Mouse (Mus musculus): Measurements from ENCODE around the gene Sumo3.

The Sumo3 gene

DNA sequence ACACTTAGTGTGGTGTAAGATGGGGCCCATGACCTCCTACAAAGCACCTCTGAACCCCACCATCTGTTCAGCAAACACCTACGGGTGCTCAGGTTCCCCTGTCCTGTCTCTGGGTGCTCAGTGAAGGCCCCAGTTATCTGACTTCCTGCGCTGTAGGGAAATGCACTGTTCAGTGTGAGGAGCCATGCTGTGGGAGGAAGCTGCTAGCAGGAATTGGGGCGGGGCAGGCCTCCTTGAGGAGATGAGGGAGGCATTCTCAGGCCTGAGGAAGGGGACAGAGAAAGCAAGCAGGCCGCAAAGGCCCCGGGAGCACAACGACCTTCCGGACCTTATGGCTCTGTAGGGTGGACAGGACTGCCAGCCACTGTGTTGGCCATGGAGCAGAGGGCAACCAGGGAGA, 16.8 kb upstream of the Sumo3 start:
- DNase-seq (ENCODE audit: low spot score): no peak

DNA sequence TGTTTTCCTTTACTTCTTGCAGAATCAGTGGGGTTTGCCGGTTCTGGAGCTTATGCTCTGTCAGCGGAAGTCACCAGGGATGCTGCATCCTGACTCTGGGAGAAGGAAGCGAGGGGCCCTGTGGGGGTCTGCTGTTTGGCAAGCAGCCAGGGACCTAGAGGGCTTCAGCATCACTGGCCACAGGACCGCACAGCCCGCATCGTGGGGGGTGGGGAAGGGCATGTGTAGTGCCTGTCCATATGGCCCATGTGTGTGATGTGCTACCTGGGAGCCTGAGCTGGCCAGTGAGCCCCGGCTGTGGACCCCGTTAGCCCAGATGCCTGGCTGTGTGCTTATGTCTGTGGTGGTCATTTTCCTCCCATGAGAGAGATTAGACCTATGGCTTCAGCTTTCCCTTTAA, 16.1 kb upstream of the Sumo3 start:
- no peak for DNase-seq (ENCODE audit: low spot score)

DNA sequence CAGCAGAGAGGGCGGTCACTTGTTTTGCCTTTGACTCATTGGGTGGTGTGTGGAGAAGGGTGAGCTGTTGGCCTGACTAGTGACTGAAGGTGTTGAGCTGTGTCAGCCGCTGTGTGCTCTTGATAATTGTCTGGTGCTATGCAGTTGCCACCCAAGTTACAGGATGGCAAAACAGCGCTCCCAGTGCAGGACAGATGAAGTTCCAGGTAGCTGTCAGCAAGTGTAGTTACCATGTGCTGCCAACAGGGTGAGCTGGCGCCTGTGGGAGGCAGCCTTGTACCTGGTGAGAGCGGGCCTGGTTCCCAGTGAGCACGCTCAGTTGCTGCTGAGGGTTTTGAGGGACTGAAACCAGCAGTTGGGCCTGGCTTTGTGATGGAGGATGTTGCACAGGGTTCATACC, 15.1 kb upstream of the Sumo3 start:
- DNase-seq (ENCODE audit: low spot score): peak; percentile 52

DNA sequence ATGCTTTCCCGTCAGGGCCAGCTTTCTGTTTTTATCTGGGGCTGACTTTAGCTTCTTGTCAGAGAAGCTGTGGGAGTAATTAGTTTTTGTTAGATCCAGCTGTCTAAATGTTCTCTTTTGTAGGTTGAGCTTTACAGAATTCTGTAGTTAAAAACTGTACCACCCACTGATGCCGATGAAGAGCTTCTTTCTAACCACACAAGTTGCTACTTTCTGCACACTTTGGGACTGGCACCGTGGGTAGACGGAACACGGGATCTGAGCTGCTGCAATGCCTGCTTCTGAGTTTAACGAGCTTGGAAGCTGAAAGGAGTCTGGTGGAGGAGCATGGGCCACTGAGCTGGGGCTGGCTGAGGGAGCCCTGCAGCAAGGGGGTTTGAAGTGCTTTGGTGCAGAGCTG, 14.4 kb upstream of the Sumo3 start:
- no peak for DNase-seq (ENCODE audit: low spot score)

DNA sequence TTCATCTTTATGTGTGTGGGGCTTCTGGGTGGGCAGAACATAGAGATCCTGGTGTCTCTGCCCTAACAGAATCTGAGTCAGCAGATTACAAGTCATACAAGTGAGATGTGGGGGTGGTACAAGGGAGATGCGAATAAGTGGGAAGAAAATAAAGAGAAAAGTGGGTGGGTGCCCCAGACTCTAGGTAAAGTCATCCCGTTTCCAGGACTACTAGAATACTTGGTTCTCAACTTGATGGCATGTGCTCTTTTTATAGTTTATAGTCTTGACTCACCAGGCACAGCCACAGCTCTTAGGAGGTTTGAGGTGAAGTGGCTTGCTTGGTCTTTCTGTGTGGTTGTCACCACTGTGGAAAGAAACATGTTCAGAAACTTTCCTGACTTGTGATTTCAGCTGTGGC, 9.8 kb upstream of the Sumo3 start:
- DNase-seq (ENCODE audit: low spot score): no peak

DNA sequence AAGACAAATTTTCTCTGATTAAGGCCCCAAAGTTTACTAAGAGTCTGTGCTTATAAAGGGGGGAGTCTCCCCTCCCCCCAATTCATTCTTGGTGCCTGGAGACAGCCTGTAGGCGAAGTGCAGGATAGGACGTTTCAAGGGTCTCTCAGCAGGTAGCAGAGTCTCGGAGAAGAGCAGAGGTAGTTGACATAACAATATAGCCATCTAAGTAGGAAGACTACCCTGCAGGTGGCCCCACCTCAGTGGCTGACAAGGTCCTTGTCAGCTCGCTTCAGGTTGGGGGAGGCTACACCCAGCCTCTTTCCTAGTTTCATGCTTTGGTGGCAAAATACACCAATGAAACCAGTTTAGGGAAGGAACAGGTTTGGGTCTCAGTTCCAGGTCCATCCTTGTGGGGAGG, 2.9 kb upstream of the Sumo3 start:
- DNase-seq (ENCODE audit: low spot score): no peak

DNA sequence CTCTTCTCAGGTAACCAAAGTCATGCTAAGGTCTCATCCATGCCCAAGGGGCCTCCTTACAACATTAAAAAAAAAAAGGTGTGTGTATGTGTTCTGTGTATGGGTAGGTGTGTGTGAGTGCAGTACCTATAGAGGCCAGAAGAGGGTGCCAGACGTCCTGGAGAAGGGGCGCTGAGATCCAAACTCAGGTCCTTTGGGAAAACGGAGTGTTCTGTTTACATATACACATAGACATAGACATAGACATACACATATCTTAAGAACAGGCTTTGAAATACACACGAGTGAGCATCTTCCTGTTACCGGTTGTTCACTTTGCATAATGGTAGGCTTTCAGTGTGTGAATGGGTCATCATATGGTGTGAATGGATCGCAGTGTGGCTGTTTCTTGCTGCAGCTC, 1.8 kb upstream of the Sumo3 start:
- DNase-seq (ENCODE audit: low spot score): no peak

DNA sequence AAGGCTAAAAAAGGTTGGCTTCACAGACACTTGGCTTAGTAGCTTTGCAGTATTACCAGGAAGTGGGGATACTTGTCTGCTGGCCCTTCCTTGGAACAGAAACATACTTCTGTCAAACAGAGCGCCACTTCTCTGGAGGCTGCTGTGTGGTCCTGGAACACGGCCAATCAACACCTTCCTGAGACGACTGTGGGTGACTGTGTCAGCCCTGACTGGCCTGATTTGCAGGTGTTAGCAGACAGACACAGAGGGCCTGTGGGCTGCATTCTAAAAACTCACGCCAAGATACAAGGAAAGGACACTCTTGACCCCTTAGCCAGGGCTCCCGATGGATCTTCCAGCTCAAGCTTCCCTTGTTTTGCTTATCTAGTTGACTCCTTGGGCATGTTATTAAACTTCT, 939 bp upstream of the Sumo3 start:
- no peak for DNase-seq (ENCODE audit: low spot score)

DNA sequence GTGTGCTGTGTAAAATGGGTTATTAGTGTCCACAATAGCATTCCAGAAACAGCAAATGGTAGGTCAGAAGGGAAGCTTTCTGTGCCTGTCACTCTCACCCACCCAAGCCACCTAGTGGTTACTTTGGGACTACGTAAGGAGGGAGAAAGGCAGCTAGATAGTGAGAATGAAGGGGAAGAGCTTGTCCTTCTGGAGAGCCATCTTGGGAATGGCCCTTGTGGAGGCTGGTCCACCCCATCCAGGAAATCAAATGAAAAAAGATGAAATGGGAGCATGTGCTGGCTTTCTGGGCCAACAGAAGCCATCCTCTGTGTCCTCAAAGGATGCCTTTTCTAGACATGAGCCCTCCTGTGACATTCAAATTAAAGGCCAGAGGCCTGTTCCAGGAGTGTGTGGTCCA, 529 bp upstream of the Sumo3 start:
- DNase-seq (ENCODE audit: low spot score): no peak

DNA sequence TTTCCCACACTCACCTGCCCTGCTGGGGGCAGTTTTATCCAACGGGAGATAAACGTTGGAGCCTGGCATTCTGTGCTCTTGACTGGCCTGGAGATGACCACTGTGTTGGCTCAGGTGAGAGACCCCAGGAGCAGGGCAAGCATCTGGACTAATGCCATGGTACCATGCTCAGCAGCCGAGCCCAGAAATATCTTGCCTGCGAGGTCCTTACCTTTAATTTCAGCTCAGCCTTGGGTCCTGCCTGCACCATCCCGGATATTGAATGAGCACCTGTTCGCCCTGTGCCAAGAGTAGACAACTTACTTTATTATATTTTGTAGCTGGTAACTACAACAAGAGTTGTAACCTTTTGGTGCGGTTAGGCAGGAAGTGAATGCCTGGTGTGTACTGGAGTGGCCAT, 958 bp downstream of the Sumo3 start:
- no peak for DNase-seq (ENCODE audit: low spot score)

DNA sequence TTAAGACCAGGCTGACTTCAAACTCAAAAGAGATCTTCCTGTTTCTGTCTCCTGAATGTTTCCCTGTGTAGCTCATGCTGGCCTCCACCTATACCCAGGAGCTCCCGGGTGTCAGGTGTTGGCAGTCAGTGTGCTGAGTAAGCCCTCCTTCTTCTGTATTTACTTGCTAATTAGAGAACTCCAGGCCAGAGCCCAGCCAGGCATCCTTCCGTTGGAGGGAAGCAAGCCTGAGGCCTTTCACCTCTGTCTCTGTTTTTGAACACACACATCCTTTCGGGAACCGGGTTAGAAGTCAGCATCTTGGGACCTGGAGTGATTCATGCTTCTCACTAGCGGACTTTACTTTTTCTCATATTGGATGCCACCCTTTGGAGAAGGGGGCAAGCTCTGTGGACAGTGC, 1.5 kb downstream of the Sumo3 start:
- DNase-seq (ENCODE audit: low spot score): no peak

DNA sequence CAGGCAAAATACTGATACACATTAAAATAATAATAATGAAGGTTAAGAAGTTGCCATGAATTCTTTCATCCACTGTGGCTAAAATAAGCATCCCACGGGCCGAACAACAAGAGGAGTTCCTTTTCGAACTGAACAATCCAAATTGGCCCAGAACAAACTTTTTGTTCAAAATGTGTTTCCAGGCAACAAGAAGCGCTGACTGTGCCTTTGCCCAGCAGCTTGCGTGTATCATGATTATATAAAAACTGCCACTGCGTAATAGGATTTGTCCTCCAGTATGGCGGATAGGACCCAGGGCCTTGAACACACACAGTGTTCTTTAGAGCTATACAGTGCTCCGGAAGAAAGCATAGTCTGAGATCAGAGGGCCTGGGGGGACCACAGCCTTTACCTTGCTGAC, 2.7 kb downstream of the Sumo3 start:
- DNase-seq (ENCODE audit: low spot score): no peak

DNA sequence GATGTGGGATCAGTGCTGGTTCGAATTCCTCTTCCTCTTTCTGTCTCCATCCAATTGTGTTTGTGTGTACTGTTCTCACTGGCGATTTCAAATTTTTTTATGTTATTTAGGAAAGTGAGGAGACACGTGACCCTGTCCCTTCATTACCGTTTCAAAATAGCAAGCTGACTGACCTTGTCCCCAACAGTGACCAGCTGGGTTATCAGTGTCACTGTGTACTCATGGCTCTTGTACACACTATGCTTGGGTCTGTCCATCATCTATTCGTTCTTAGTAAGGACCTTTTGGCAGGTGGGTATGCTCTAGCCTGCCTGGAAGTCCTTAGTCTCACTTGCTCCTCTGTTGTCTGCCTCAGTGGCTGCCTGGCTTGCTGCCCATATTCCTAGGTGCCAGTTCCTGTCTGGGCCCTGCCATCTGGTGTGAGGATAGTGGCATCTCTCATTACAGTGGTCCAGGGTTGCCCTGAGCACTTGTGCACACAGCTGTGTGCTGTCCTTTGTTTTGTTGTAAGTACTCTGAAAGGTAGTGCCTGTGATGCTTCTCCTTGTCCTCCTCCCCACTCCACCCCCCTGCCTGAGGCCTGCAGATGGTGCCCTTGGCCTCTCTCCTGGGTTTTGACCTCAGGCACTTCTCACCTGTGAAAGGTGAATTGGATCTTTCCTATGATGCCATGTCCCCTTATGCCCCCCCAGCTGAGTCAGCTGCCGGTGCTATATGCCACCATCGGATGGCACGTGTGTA, 4.5 kb downstream of the Sumo3 start:
- no peak for DNase-seq (ENCODE audit: low spot score)

DNA sequence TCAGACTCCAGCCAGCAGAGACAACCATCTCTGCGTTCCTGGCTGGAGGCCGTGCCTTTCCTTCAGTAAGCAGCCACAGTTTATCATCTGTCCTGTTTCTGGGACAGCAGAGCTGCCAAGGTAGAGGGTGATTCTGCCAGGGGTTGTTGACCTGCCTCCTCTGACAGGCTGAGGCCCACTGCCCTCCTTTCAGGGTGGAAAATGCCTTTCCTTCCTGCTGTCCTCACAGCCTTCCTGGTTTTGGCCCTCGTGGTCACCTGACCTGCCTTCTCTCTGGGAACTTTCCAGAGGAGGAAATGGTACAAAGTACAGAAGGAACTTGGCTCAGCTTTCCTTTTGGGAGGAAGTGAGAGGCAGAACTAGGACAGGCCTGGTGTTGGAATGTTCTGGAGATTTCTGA, 7.5 kb downstream of the Sumo3 start:
- DNase-seq (ENCODE audit: low spot score): no peak

DNA sequence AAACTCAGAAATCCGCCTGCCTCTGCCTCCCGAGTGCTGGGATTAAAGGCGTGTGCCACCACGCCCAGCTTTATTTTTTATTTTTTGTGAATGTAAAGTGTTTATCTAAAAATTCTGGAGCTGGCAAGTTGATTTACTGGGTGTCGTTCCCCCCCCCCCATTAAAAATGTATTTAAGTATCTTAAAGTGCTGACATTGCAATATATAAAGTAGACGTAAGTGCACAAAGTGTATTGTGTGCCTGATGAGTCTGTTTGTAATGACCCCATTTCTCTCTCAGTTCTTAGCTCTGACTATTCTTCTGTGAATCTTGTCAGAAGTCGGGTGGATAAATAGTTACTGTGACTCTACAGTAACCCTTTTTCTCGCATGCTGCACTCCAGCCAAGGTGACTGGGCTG, 9.8 kb downstream of the Sumo3 start:
- no peak for DNase-seq (ENCODE audit: low spot score)

DNA sequence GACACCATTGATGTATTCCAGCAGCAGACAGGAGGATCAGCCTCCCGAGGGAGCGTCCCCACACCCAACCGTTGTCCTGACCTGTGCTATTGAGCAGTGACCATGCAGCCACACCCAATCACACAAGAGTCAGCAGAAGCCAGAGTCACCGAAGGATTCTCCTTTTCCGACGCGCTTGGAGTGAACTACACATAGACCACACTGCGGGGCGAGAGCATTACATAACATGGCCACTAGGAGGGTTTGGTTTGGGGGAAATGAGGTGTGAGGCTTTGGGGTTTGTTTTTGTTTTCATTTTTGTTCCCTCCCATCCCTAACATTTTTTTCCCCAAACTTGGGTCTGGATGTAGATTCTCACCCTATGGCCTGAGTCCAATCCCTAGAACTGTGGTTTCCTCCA, 10.3 kb downstream of the Sumo3 start:
- no peak for DNase-seq (ENCODE audit: low spot score)

DNA sequence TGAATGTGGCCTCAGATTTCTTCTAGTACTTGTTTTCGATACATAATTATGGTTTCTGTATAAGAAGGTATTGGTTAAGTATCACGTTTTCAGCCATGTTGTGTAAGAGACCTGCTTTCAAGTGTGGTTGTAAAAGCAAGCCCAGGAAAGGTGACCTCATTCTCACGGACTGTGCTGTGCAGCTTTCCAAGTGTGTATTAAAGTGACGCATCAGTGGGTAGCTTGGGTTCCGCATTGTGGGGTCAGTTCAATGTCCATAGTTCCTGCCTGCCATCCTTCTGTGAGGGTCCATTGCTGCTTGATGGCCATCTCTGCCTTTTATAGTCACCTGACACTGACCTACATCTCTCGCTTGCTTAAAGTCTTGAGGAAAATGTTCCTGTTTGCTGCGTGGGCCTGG, 11.0 kb downstream of the Sumo3 start:
- no peak for DNase-seq (ENCODE audit: low spot score)

DNA sequence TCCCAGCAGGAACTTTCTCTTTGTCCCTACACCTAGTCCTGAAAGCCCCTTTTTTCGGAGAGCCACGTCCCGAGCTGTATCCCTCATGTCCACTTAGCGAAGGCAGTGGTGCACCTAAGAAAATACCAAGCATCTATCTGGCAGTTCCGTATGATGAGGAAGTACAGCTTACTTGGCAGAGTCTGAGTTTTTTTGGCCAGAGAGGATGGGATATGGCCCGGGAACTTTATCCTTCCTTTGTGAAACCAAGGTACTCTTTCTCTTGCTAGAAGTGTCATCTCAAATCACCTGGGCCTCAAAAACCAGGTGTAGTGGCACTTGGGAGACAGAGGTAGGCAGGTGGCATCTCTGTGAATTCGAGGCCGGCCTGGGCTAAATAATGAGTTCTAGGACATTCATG, 15.6 kb downstream of the Sumo3 start:
- DNase-seq (ENCODE audit: low spot score): no peak

DNA sequence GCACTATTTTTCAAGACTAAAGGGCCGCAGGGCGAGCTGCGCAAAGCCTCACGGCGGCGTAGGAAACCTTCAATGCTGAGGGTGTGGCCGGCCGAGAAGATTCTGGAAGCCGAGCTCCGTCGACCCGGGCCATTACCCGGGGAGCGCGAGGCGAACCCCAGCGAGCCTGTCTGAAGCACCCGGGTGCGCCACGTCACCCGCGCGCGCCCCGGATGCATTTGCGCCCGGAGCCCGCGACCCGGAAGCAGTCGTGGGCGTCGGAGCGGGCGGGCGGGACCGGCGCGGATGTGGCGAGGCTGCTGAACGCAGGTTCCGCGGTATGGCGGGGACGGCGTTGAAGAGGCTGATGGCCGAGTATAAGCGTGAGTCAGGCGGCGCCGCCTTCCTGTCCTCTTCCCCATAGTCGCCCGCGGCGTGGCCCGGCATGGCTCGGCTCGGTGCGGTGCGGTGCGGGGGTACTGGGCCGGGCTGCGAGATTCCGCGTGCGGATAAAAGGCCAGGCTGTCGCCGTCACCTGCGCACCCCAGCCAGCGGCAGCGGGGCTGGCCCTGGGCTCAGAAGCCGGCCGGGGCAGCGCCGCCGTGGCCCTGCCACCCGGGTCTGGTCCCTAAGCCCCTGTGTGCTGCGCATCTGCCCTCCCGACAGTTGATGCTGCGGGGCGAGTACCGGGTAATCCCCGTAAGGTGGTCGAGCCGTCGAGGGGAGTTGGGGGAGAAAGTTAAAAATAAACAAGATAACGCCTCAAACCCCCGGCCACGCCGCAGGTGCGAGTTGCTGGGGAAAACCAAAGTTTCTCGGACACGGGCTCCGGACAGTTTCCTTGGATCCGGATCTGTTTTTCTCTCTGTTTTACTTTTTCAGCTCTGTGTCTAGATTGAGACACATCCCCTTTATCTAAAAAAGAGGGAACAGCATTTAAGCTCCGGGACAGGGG, 16.4 kb downstream of the Sumo3 start, which contains the start of gene Ube2g2:
Ube2g2 (plus strand) TSS at position 221 of the 934 bp plus-strand sequence.
- peak; percentile 96 for DNase-seq (ENCODE audit: low spot score)

DNA sequence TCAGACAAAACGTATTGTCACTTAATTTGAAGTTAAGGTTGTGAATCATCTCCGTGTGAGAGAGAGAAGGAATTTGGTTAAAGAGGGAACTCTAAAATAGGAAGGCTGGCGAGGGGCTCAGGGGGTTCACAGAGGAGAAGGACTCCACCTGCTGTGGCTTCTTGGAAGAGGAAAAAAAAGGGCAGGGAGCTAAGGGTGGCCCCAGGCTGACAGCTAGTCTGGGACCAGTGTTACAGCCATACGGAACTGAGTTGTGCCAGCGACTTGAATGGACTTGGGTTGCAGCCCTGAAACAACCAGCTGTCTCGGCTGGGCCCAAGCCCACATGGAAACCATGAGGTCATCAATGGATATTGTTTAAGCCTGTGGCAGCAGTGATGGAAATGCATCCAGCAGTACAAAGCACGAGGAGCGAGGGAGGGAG, 17.2 kb downstream of the Sumo3 start:
- no peak for DNase-seq (ENCODE audit: low spot score)

DNA sequence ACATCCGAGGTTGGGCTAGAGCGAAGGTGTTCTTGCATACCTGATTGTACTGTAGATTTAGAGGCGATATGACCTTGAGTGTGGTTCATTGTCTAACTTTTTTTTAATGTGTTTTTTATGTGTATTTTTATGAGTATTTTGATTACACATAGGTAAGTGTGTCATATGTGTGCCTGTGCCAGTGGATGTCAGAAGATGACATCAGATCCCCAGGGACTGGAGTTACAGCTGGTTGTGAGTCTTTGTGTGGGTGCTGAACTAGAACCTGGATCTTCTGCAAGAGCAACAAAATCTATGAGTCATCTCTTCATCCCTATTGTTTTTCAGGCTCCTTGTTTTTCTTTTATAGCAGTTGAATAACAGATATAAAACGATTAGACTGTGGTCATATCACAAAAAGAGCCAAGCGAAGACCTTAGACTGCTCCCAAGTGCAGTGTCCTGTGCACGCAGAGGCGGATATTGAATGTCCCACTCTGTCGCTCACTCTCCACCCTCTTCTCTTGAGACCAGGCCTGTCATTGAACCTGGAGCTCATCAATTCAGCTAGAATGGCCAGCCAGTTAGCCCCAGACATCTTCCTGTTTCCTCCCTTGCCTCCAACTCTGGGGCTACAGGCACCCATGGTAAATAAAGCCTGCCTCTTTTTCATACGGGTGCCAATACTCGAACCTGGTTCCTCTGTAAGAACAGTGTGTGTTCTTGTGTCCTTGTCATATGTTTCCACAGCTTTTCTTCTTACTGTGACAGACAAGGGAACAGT, 17.9 kb downstream of the Sumo3 start:
- DNase-seq (ENCODE audit: low spot score): no peak

DNA sequence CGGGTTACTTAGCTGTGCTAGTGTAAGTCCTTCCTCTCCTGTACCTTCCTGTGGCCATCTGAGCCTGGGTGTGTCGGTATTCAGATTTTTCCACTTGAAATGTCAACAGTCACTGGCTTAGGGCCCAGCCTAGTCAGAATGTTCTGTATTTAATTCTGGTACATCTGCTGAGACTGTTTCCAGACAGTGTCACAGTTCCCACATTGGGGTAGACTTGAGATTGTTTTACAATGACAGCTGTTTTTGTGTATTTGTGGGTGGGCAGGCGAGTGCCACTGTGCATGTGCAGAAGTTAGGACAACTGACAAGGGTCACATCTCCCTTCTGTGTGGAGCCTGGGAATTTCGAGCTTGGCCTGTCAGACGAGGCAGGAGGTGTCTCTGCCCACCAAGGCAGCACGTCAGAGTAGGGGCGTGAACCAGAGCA, 18.7 kb downstream of the Sumo3 start:
- no peak for DNase-seq (ENCODE audit: low spot score)

DNA sequence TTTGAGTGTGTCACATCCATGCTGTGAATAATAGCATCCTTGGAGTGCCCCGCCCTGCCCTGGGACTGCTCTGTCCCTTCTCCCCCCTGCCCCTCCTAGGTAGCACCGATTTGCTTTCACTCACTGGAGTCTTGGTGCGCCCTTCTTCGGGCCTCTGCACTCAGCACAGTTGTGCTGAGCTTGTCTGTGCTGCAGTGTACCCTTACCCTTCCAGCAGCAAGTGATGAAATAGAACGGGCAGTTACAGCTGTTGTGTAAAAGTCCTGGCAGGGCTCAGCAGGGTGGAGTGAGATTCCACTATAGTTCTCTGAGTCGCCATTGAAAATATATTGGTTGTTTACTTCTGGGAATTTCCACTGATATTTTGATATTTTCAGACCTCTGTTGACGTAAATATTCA, 20.1 kb downstream of the Sumo3 start:
- no peak for DNase-seq (ENCODE audit: low spot score)

All from ovary, postnatal 36 days (tissue).